Mouse (Mus musculus): ENCODE data around the gene Srsf10.

Srsf10 gene

GRCm38 (mm10) chr4:135883881-135884516 lies 28.5 kb downstream of the Srsf10 start:
- DNase-seq (ENCODE audit: low read depth, low spot score), result no peak

- peak; percentile 69 for DNase-seq (ENCODE audit: low read depth, low spot score)
Measured at GRCm38 (mm10) chr4:135884531-135884930, 29.0 kb downstream of the Srsf10 start.

GRCm38 (mm10) chr4:135885676-135886075 lies 30.1 kb downstream of the Srsf10 start:
- no peak for DNase-seq (ENCODE audit: low read depth, low spot score)

GRCm38 (mm10) chr4:135886184-135886583 lies 30.6 kb downstream of the Srsf10 start:
- DNase-seq (ENCODE audit: low read depth, low spot score), result no peak

GRCm38 (mm10) chr4:135888448-135889057 lies 33.0 kb downstream of the Srsf10 start:
- peak; percentile 48 for DNase-seq (ENCODE audit: low read depth, low spot score)

- peak; percentile 70 for DNase-seq (ENCODE audit: low read depth, low spot score)
Measured at GRCm38 (mm10) chr4:135889146-135889883, 33.8 kb downstream of the Srsf10 start.

- DNase-seq (ENCODE audit: low read depth, low spot score), result peak; percentile 79
Measured at GRCm38 (mm10) chr4:135889884-135890283, 34.3 kb downstream of the Srsf10 start.

- DNase-seq (ENCODE audit: low read depth, low spot score), result no peak
Measured at GRCm38 (mm10) chr4:135891539-135891938, 36.0 kb downstream of the Srsf10 start.

- no peak for DNase-seq (ENCODE audit: low read depth, low spot score)
Measured at GRCm38 (mm10) chr4:135892884-135893283, 37.3 kb downstream of the Srsf10 start.

GRCm38 (mm10) chr4:135895071-135895571 lies 39.6 kb downstream of the Srsf10 start, which contains the start of gene Cnr2:
TSS of gene Cnr2 (plus strand) at chr4:135895394.
- no peak for DNase-seq (ENCODE audit: low read depth, low spot score)

- DNase-seq (ENCODE audit: low read depth, low spot score), result no peak
Measured at GRCm38 (mm10) chr4:135896157-135896556, 40.6 kb downstream of the Srsf10 start.

GRCm38 (mm10) chr4:135898380-135899049 lies 43.0 kb downstream of the Srsf10 start:
- DNase-seq (ENCODE audit: low read depth, low spot score), result peak; percentile 84

GRCm38 (mm10) chr4:135899050-135899448 lies 43.5 kb downstream of the Srsf10 start:
- DNase-seq (ENCODE audit: low read depth, low spot score), result no peak

GRCm38 (mm10) chr4:135900008-135900407 lies 44.5 kb downstream of the Srsf10 start:
- no peak for DNase-seq (ENCODE audit: low read depth, low spot score)

GRCm38 (mm10) chr4:135902606-135903242 lies 47.2 kb downstream of the Srsf10 start:
- no peak for DNase-seq (ENCODE audit: low read depth, low spot score)

- DNase-seq (ENCODE audit: low read depth, low spot score), result no peak
Measured at GRCm38 (mm10) chr4:135904810-135905209, 49.3 kb downstream of the Srsf10 start.

- DNase-seq (ENCODE audit: low read depth, low spot score), result no peak
Measured at GRCm38 (mm10) chr4:135906633-135907032, 51.1 kb downstream of the Srsf10 start.

- DNase-seq (ENCODE audit: low read depth, low spot score), result no peak
Measured at GRCm38 (mm10) chr4:135909326-135910066, 53.9 kb downstream of the Srsf10 start.

- DNase-seq (ENCODE audit: low read depth, low spot score), result no peak
Measured at GRCm38 (mm10) chr4:135911531-135911930, 56.0 kb downstream of the Srsf10 start.

GRCm38 (mm10) chr4:135912164-135912563 lies 56.6 kb downstream of the Srsf10 start:
- DNase-seq (ENCODE audit: low read depth, low spot score), result no peak

GRCm38 (mm10) chr4:135912835-135913234 lies 57.3 kb downstream of the Srsf10 start:
- DNase-seq (ENCODE audit: low read depth, low spot score), result no peak

Data from ZHBTc4 (cell line).